Mouse (Mus musculus) 3T3-L1 (cell line): ENCODE data around the gene Il11ra1.

Experiments used
- DNase-seq: peaks from one replicate; pipeline ENCODE4 v3.0.0-alpha.2; 2015; ENCODE audit warnings: low read depth, low spot score

The Il11ra1 gene

GRCm38 (mm10) chr4:41708192-41708745 lies 8.5 kb downstream of the Il11ra1 start:
- peak; percentile 81 for DNase-seq

DNA sequence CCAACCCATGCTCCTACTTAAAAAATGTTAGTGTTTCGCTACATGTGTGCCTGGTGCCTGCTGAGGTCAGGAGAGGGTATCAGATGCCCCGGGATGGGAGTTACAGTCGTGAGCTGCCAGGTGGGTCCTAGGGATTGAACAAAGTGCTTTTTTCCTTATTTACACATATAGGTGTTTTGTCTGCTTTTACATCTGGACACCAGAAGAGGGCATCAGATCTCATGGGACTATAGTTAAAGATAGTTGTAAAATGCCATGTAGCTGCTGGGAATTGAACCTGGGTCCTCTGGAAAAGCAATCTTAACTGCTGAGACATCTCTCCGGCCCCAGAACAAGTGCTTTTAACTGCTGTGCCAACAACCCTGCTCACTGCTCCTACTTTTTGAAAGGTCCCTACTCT lies 10.4 kb downstream of the Il11ra1 start:
- DNase-seq: peak; percentile 21

GRCm38 (mm10) chr4:41711705-41712375 lies 12.1 kb downstream of the Il11ra1 start:
- no peak for DNase-seq

- DNase-seq: no peak
Observed at GRCm38 (mm10) chr4:41712421-41713196, 12.8 kb downstream of the Il11ra1 start.

GRCm38 (mm10) chr4:41713197-41714067 lies 13.6 kb downstream of the Il11ra1 start, which contains the start of gene Rpp25l:
TSS of gene Rpp25l (minus strand) at chr4:41713534.
- peak; percentile 77 for DNase-seq

GRCm38 (mm10) chr4:41714276-41714675 lies 14.5 kb downstream of the Il11ra1 start:
- peak; percentile 88 for DNase-seq

DNA sequence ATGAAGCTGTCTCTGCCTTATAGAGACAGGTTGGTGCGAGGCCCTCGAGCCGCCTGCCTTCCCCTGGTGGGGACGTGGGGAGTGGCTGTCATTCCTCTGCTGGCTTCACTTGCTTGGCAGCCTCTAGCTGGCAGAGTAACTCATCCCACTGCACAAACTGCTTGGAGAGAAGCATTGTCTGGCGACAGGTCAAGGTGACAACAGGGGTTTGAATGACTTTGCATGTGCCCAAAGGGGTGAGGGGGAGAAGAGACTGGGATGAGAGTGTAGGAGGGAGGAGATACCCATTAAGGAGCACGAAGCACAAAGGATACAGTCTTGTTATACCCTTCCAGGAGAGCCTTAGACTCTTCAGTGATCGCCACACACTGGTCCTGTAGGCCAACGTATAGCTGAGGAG lies 15.3 kb downstream of the Il11ra1 start:
- DNase-seq: no peak

- peak; percentile 74 for DNase-seq
Observed at GRCm38 (mm10) chr4:41715596-41715995, 15.8 kb downstream of the Il11ra1 start.

DNA sequence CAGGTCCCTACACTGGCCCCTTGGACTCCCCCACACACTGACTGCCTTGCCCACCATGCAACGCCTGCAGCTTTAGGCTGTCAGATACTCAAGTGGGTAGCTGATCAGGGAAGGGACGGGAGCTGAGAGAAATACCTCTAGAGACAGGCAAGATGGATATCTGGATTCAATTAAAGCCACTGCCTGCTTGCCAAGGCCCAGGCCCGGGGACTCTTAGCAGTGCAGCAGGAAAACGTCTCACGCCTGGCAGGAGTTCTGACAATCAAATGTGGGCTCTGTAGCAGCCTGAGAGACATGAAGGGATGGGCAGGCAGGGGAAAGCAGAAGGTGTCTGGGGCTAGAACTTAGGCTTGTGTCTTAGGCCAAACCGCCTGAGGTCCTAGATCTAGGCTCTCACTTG lies 17.0 kb downstream of the Il11ra1 start:
- no peak for DNase-seq

GRCm38 (mm10) chr4:41722918-41723351 lies 23.1 kb downstream of the Il11ra1 start, which contains the start of gene Dctn3:
TSS of gene Dctn3 (minus strand) at chr4:41723170.
- DNase-seq: peak; percentile 98

- no peak for DNase-seq
Observed at GRCm38 (mm10) chr4:41726826-41727621, 27.2 kb downstream of the Il11ra1 start.

DNA sequence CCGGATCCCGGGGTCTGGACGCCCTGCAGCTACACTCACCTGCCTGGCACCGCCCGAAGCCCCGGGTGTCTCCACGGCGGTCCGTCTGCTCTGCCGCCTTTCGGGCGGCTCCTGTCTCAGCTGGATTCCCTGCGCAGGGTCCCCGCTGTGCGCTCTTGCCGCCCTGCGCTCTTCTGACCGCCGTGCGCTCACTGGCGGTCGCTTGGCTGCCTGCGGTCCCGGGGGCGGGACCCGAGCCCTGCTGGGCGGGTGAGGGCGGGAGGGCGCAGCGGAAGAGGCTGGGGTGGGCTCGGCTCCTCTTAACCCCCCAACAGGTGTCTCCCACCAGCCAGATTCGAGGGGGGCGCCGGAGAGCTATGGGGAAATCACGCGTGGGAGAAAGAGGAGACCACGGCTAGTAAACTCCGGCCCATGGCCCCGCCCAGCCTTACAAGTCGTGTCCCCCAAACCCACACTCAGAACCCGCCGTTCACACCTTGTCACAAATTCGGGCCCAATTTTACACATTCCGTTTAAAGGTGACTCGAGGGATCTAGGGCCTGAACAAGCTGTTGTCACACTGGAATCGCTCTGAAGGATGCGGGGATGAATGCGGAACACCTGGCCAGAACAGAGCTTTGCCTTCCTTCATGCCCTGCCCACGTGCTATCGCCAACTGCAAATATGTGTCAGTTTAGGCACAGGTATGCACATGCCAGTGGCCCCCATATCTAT lies 31.4 kb downstream of the Il11ra1 start, which contains the start of gene Arid3c:
Gene Arid3c, minus strand, starts transcription at position 91 of the 714 bp plus-strand sequence.
- DNase-seq: no peak

- peak; percentile 89 for DNase-seq
Observed at GRCm38 (mm10) chr4:41737602-41738255, 37.9 kb downstream of the Il11ra1 start.

- DNase-seq: no peak
Observed at GRCm38 (mm10) chr4:41738256-41738603, 38.4 kb downstream of the Il11ra1 start.

DNA sequence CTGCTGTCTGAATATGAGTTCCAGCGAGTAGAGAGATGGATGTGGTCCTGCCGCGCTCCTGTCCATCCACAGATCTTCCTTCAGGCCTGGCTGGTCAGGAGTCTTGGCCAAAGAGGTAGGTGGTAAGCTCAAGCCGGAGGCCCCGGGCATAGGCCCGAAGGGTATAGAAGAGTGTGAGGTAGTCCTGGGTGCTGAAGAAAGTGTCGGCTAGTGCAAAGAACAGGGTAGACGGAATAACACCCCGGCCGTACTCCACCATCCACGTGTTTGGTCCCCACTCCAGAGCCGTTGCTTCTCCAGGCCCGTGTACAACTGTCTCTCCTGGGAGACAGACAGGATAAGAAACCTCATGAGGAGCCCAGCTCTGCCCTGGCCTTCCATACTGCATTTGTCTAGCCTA lies 39.5 kb downstream of the Il11ra1 start:
- DNase-seq: no peak

DNA sequence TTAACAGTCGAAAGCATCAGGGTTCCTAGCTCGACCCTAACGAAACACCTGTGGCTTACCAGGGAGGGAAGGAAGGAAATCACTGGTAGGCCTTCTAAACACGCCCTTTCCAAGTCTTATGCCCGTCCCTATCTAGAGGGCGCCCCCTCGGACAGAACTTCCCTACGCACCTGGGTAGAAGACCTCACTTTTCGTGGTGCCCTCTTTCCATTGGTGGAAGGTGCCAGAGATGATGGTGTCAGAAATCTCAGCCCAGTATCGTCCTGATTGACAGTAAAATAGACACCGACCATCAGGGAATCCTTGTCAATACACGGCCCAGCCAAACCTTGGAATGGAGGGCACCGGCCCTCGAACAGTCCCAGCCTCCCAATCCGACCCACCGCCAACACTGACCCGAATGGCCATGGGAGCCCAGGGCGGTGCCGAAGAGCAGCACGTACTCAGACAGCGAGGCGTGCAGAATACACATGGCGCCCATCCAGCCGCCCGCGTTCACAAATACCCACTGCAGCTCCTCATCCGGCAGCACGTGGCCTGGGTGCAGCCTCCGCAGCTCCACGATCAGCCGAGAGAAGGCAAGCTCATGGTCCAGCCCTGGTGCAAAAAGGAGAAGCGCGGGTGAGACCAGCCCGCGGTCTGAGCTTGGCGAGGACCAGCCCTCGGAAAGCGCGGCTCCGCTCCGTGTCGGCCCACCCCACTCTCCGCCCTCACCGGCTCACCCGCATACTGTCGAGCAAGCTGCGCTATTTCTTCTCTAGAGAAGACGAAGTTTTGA lies 40.8 kb downstream of the Il11ra1 start:
- peak; percentile 61 for DNase-seq

GRCm38 (mm10) chr4:41741158-41741560 lies 41.4 kb downstream of the Il11ra1 start:
- peak; percentile 94 for DNase-seq

DNA sequence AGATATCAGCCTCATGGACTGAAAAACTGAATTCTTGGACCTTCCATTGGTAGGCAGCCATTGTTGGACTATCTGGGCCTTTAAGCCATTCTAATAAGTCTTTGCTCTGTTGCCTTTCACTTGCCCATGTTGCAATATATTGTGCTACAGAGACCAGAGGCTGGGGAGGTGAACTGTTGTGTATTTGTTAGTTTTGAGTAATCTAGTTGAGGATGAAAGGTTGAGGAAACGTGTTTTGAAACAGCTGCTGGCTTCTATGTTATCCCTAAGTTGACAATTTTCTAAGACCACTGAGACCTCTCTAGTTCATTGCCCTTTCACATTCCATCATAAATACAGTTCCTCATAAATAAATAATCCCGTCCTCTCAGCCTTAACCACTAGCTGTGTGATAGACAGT lies 44.3 kb downstream of the Il11ra1 start:
- no peak for DNase-seq

GRCm38 (mm10) chr4:41745021-41745420 lies 45.2 kb downstream of the Il11ra1 start:
- no peak for DNase-seq
